Mouse (Mus musculus): ENCODE data around the gene Smap1. TPM values are rescaled to one million over a fixed set of nuclear protein-coding genes. Genes with fewer than 3 reads are reported as not detected.
"Not testable (repeated sequence)": the region's sequence is repeated elsewhere in the genome, so short reads cannot be mapped to it uniquely, and the experiment has no call there.

Smap1 gene
- 47.9 and 52.0 TPM in 2 replicates for polyA plus RNA-seq (2016; fragmentation: Nextera tagmentation; extraction: Ambion mirVana)

- Histone ChIP-seq H3K36me3 (no peaks in the 10 kb centered on the region), H3K4me2 (replicated peaks) (peak within 1 kb of the TSS; percentile 61), H3K9ac (peak within 1 kb of the TSS; percentile 82), H3K9me3 (no peaks in the 10 kb centered on the region), H3K4me3 (peak within 1 kb of the TSS; percentile 93), H3K27me3 (no peaks in the 10 kb centered on the region), H3K4me1 (peaks cover 12% of the 10 kb centered on the region; the same call in 1 of the 2 replicates), H3K27ac (peak within 1 kb of the TSS; percentile 87)
- 1% methylated on average over 96 of the region's 113 CpGs for WGBS
- ATAC-seq (ENCODE audit: insufficient number of reproducible peaks, insufficient read depth, low FRiP score, low TSS enrichment): peak; percentile 89
Observed at GRCm38 (mm10) chr1:23921711-23922529, at the start of gene Smap1. Smap1 (minus strand) TSS chr1:23922317.

GRCm38 (mm10) chr1:23971159-23971558, 49.0 kb upstream of the Smap1 start:
- H3K9ac ChIP-seq; H3K36me3 ChIP-seq; H3K27me3 ChIP-seq; H3K27ac ChIP-seq; H3K4me1 ChIP-seq; H3K9me3 ChIP-seq; ATAC-seq (ENCODE audit: insufficient number of reproducible peaks, insufficient read depth, low FRiP score, low TSS enrichment); H3K4me3 ChIP-seq; H3K4me2 ChIP-seq (replicated peaks): not testable (repeated sequence)
- WGBS: 89% methylated on average over 4 of the region's 4 CpGs

- ATAC-seq (ENCODE audit: insufficient number of reproducible peaks, insufficient read depth, low FRiP score, low TSS enrichment): no peak
- Histone ChIP-seq H3K9me3 (no peaks in the 10 kb centered on the region), H3K4me1 (no peaks in the 10 kb centered on the region), H3K4me3 (no peak overlapping the region), H3K9ac (no peak overlapping the region), H3K4me2 (replicated peaks) (no peak overlapping the region), H3K36me3 (no peaks in the 10 kb centered on the region), H3K27me3 (no peaks in the 10 kb centered on the region), H3K27ac (no peak overlapping the region)
- WGBS: 81% methylated on average over 9 of the region's 9 CpGs
Observed at GRCm38 (mm10) chr1:23968027-23968725, 46.1 kb upstream of the Smap1 start.

DNA sequence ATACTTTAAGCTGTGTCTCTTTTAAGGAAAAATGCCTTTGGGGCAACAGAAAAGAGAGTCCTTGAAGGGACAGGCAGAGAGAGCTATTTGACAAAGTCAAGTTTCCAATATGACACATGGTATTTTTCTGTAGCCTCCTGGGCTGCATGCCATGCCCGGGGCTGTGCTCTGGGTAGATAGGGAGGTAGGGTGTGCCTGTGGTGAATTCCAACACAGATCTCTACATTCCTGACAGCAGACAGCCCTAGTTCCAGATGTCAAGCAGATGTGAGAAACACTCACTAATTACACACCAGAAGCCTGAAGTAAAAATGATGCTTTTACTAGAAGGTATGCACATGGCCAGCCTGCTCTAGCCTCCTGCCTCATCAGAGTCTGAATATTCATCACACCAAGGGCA, 44.1 kb upstream of the Smap1 start:
- no peaks in the 10 kb centered on the region for H3K36me3 ChIP-seq
- no peak for ATAC-seq (ENCODE audit: insufficient number of reproducible peaks, insufficient read depth, low FRiP score, low TSS enrichment)
- H3K9me3 ChIP-seq: no peaks in the 10 kb centered on the region
- 30% methylated on average over 1 of the region's 1 CpGs for WGBS
- H3K9ac ChIP-seq: no peak overlapping the region
- H3K4me2 ChIP-seq (replicated peaks): no peak overlapping the region
- H3K4me1 ChIP-seq: no peaks in the 10 kb centered on the region
- no peaks in the 10 kb centered on the region for H3K27me3 ChIP-seq
- H3K27ac ChIP-seq: no peak overlapping the region
- no peak overlapping the region for H3K4me3 ChIP-seq

GRCm38 (mm10) chr1:23959415-23959732, 37.3 kb upstream of the Smap1 start:
- WGBS: 7% methylated on average over 6 of the region's 6 CpGs
- H3K9me3 ChIP-seq: no peaks in the 10 kb centered on the region
- 0 out of 2 replicates have a peak, but pooled peaks cover 4% of the 10 kb centered on the region for H3K4me1 ChIP-seq
- peak overlapping the region; percentile 8; the same call in 1 of the 2 replicates for H3K9ac ChIP-seq
- no peaks in the 10 kb centered on the region for H3K27me3 ChIP-seq
- peak; percentile 60; the same call in 1 of the 2 replicates for ATAC-seq (ENCODE audit: insufficient number of reproducible peaks, insufficient read depth, low FRiP score, low TSS enrichment)
- peak overlapping the region; percentile 43 for H3K4me2 ChIP-seq (replicated peaks)
- H3K27ac ChIP-seq: no peak overlapping the region
- H3K36me3 ChIP-seq: no peaks in the 10 kb centered on the region
- H3K4me3 ChIP-seq: peak overlapping the region; percentile 29

GRCm38 (mm10) chr1:23958668-23959414, 36.7 kb upstream of the Smap1 start:
- Histone ChIP-seq H3K27me3 (no peaks in the 10 kb centered on the region), H3K4me1 (0 out of 2 replicates have a peak, but pooled peaks cover 4% of the 10 kb centered on the region), H3K9me3 (no peaks in the 10 kb centered on the region), H3K4me3 (peak overlapping the region; percentile 29), H3K36me3 (no peaks in the 10 kb centered on the region), H3K27ac (no peak overlapping the region), H3K4me2 (replicated peaks) (peak overlapping the region; percentile 43), H3K9ac (peak overlapping the region; percentile 8; the same call in 1 of the 2 replicates)
- 12% methylated on average over 13 of the region's 13 CpGs for WGBS
- peak; percentile 47; the same call in 1 of the 2 replicates for ATAC-seq (ENCODE audit: insufficient number of reproducible peaks, insufficient read depth, low FRiP score, low TSS enrichment)

- Histone ChIP-seq H3K27ac (no peak overlapping the region), H3K9ac (no peak overlapping the region), H3K4me2 (replicated peaks) (no peak overlapping the region), H3K27me3 (no peaks in the 10 kb centered on the region), H3K4me1 (0 out of 2 replicates have a peak, but pooled peaks cover 4% of the 10 kb centered on the region), H3K36me3 (no peaks in the 10 kb centered on the region), H3K4me3 (no peak overlapping the region), H3K9me3 (no peaks in the 10 kb centered on the region)
- ATAC-seq (ENCODE audit: insufficient number of reproducible peaks, insufficient read depth, low FRiP score, low TSS enrichment): no peak
- WGBS: 93% methylated on average over 6 of the region's 6 CpGs
Observed at GRCm38 (mm10) chr1:23958101-23958500, 36.0 kb upstream of the Smap1 start.

DNA sequence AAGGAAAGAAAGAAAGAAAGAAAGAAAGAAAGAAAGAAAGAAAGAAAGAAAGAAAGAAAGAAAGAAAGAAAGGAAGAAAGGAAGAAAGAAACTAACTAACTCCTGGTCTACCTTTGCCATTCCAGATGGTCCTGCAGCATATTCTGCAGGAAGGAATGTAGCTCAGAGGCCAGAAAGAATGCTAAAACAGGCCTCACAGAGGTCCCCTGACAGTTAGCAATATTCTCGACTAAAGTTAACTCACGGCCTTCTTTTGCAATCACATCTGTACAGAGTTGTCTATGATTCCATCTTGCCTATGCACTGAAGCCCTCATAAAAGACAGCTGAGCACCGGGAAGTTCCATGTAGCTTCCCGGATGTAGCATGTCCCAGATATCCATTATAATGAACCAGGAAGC, 33.4 kb upstream of the Smap1 start:
- H3K9me3 ChIP-seq: no peaks in the 10 kb centered on the region
- H3K4me2 ChIP-seq (replicated peaks): no peak overlapping the region
- H3K27me3 ChIP-seq: no peaks in the 10 kb centered on the region
- H3K36me3 ChIP-seq: no peaks in the 10 kb centered on the region
- no peak for ATAC-seq (ENCODE audit: insufficient number of reproducible peaks, insufficient read depth, low FRiP score, low TSS enrichment)
- no peak overlapping the region for H3K27ac ChIP-seq
- 0 out of 2 replicates have a peak, but pooled peaks cover 4% of the 10 kb centered on the region for H3K4me1 ChIP-seq
- WGBS: 88% methylated on average over 4 of the region's 4 CpGs
- no peak overlapping the region for H3K9ac ChIP-seq
- H3K4me3 ChIP-seq: no peak overlapping the region

DNA sequence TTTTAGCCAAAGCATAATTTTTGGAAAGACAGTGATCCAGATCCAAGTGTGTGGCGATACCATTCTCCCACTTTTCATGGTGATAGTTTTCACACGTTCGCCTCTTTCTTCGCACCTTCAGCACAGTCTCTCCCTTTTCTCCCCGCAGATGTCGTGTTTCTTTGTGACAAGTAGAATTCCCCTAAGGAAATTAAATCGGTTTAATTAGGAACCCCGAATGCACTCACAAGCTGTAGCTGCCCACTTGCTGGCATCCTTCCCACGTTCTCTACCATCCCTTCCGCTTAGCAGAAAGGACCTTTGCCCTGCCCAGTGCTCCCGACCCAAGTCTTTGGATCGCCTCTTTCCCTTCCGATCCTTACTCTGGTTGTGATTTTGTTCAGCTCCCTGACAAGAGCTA, 31.8 kb upstream of the Smap1 start:
- no peaks in the 10 kb centered on the region for H3K36me3 ChIP-seq
- H3K9ac ChIP-seq: no peak overlapping the region
- H3K27ac ChIP-seq: no peak overlapping the region
- ATAC-seq (ENCODE audit: insufficient number of reproducible peaks, insufficient read depth, low FRiP score, low TSS enrichment): no peak
- no peaks in the 10 kb centered on the region for H3K27me3 ChIP-seq
- no peak overlapping the region for H3K4me3 ChIP-seq
- WGBS: 94% methylated on average over 13 of the region's 13 CpGs
- no peak overlapping the region for H3K4me2 ChIP-seq (replicated peaks)
- no peaks in the 10 kb centered on the region for H3K9me3 ChIP-seq
- H3K4me1 ChIP-seq: no peaks in the 10 kb centered on the region

GRCm38 (mm10) chr1:23948778-23949699, 26.9 kb upstream of the Smap1 start:
- H3K4me2 ChIP-seq (replicated peaks): no peak overlapping the region
- no peak for ATAC-seq (ENCODE audit: insufficient number of reproducible peaks, insufficient read depth, low FRiP score, low TSS enrichment)

GRCm38 (mm10) chr1:23948290-23948689, 26.2 kb upstream of the Smap1 start:
- Histone ChIP-seq H3K4me3 (no peak overlapping the region), H3K9ac (no peak overlapping the region), H3K4me1 (0 out of 2 replicates have a peak, but pooled peaks cover 5% of the 10 kb centered on the region), H3K27ac (no peak overlapping the region), H3K36me3 (no peaks in the 10 kb centered on the region), H3K4me2 (replicated peaks) (no peak overlapping the region), H3K9me3 (no peaks in the 10 kb centered on the region), H3K27me3 (no peaks in the 10 kb centered on the region)
- WGBS: 52% methylated on average over 7 of the region's 7 CpGs
- ATAC-seq (ENCODE audit: insufficient number of reproducible peaks, insufficient read depth, low FRiP score, low TSS enrichment): no peak

More at GRCm38 (mm10) chr1:23948778-23949699, 26.9 kb upstream of the Smap1 start:
- Histone ChIP-seq H3K27ac (no peak overlapping the region), H3K9ac (no peak overlapping the region), H3K9me3 (no peaks in the 10 kb centered on the region), H3K27me3 (no peaks in the 10 kb centered on the region), H3K4me3 (no peak overlapping the region), H3K4me1 (0 out of 2 replicates have a peak, but pooled peaks cover 5% of the 10 kb centered on the region), H3K36me3 (no peaks in the 10 kb centered on the region)
- 74% methylated on average over 15 of the region's 15 CpGs for WGBS

All from embryonic facial prominence, embryonic 12.5 days (tissue).